Mouse (Mus musculus): ENCODE measurements around the gene Arntl. TPM values are rescaled to one million over a fixed set of nuclear protein-coding genes. Genes with fewer than 3 reads are reported as not detected.

The Arntl gene
- polyA plus RNA-seq, 1 experiment from 2014 or later, result 14.6 TPM

GRCm38 (mm10) chr7:113195271-113195670 is 12.0 kb upstream of the Arntl start:
- WGBS, result 63% methylated on average over 2 of the region's 2 CpGs
- H3K9ac ChIP-seq (replicated peaks; ENCODE audit: low read depth, low read length), result no peak overlapping the region
- H3K9me3 ChIP-seq (ENCODE audit: control insufficient read depth, low read depth, low read length), result 0 out of 2 replicates have a peak, but pooled peaks cover 3% of the 10 kb centered on the region
- ATAC-seq (ENCODE audit: insufficient number of reproducible peaks, insufficient read depth, low FRiP score, low read depth), result no peak
- no peak overlapping the region for H3K4me2 ChIP-seq (replicated peaks; ENCODE audit: low read depth, low read length)
- H3K4me1 ChIP-seq (ENCODE audit: control insufficient read depth, insufficient read depth, low read length), result peaks cover 7% of the 10 kb centered on the region; the same call in 1 of the 2 replicates
- no peaks in the 10 kb centered on the region for H3K36me3 ChIP-seq (ENCODE audit: control insufficient read depth, insufficient read depth, low read length)
- no peaks in the 10 kb centered on the region for H3K27me3 ChIP-seq (ENCODE audit: control insufficient read depth, insufficient read depth, low read length)
- H3K4me3 ChIP-seq (ENCODE audit: low read depth, low read length), result no peak overlapping the region
- no peak overlapping the region for H3K27ac ChIP-seq (ENCODE audit: low read length)

GRCm38 (mm10) chr7:113196171-113196570 is 11.1 kb upstream of the Arntl start:
- H3K27ac ChIP-seq (ENCODE audit: low read length), result no peak overlapping the region
- ATAC-seq (ENCODE audit: insufficient number of reproducible peaks, insufficient read depth, low FRiP score, low read depth), result no peak
- 78% methylated on average over 3 of the region's 3 CpGs for WGBS

GRCm38 (mm10) chr7:113197161-113197775 is 10.0 kb upstream of the Arntl start:
- WGBS, result 18% methylated on average over 10 of the region's 10 CpGs
- H3K27me3 ChIP-seq (ENCODE audit: control insufficient read depth, insufficient read depth, low read length), result no peaks in the 10 kb centered on the region
- no peak for ATAC-seq (ENCODE audit: insufficient number of reproducible peaks, insufficient read depth, low FRiP score, low read depth)
- no peak overlapping the region for H3K27ac ChIP-seq (ENCODE audit: low read length)
- 0 out of 2 replicates have a peak overlapping the region, but pooled peaks have one; percentile 7 for H3K4me2 ChIP-seq (replicated peaks; ENCODE audit: low read depth, low read length)
- H3K36me3 ChIP-seq (ENCODE audit: control insufficient read depth, insufficient read depth, low read length), result no peaks in the 10 kb centered on the region
- H3K9ac ChIP-seq (replicated peaks; ENCODE audit: low read depth, low read length), result no peak overlapping the region
- no peaks in the 10 kb centered on the region for H3K9me3 ChIP-seq (ENCODE audit: control insufficient read depth, low read depth, low read length)
- H3K4me3 ChIP-seq (ENCODE audit: low read depth, low read length), result no peak overlapping the region
- H3K4me1 ChIP-seq (ENCODE audit: control insufficient read depth, insufficient read depth, low read length), result peaks cover 7% of the 10 kb centered on the region; the same call in 1 of the 2 replicates

More at GRCm38 (mm10) chr7:113196171-113196570, 11.1 kb upstream of the Arntl start:
- Histone ChIP-seq H3K36me3 (ENCODE audit: control insufficient read depth, insufficient read depth, low read length) (no peaks in the 10 kb centered on the region), H3K4me1 (ENCODE audit: control insufficient read depth, insufficient read depth, low read length) (peaks cover 7% of the 10 kb centered on the region; the same call in 1 of the 2 replicates), H3K4me3 (ENCODE audit: low read depth, low read length) (no peak overlapping the region), H3K4me2 (replicated peaks; ENCODE audit: low read depth, low read length) (no peak overlapping the region), H3K9me3 (ENCODE audit: control insufficient read depth, low read depth, low read length) (no peaks in the 10 kb centered on the region), H3K27me3 (ENCODE audit: control insufficient read depth, insufficient read depth, low read length) (no peaks in the 10 kb centered on the region), H3K9ac (replicated peaks; ENCODE audit: low read depth, low read length) (no peak overlapping the region)

DNA sequence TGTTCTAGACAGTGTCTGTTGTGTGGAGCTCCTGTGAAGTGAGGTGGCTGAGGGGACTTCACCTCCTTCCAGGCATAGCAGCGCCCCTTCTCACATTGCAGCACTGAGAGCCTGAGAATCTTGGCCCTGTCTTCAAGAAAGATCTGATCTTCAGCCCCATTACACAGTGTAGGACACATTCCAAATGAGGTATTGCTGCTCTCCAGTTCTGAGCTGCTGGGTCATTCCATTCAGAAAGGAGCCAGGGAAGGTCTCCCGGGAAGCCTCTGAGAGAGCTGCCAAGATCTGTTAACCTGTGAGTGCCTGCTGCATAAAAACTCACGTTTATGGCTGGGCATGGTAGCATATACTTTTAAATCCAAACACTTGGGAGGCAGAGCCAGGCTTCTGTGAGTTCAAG is 5.7 kb upstream of the Arntl start:
- no peak for ATAC-seq (ENCODE audit: insufficient number of reproducible peaks, insufficient read depth, low FRiP score, low read depth)
- no peak overlapping the region for H3K27ac ChIP-seq (ENCODE audit: low read length)
- no peak overlapping the region for H3K4me3 ChIP-seq (ENCODE audit: low read depth, low read length)
- H3K9ac ChIP-seq (replicated peaks; ENCODE audit: low read depth, low read length), result no peak overlapping the region
- H3K27me3 ChIP-seq (ENCODE audit: control insufficient read depth, insufficient read depth, low read length), result no peaks in the 10 kb centered on the region
- peaks cover 7% of the 10 kb centered on the region; the same call in 1 of the 2 replicates for H3K4me1 ChIP-seq (ENCODE audit: control insufficient read depth, insufficient read depth, low read length)
- no peaks in the 10 kb centered on the region for H3K9me3 ChIP-seq (ENCODE audit: control insufficient read depth, low read depth, low read length)
- no peak overlapping the region for H3K4me2 ChIP-seq (replicated peaks; ENCODE audit: low read depth, low read length)
- H3K36me3 ChIP-seq (ENCODE audit: control insufficient read depth, insufficient read depth, low read length), result no peaks in the 10 kb centered on the region
- WGBS, result 36% methylated on average over 3 of the region's 3 CpGs

- WGBS, result under 1% methylated on average over 67 of the region's 98 CpGs
- peak overlapping the region; percentile 60; the same call in 1 of the 2 replicates for H3K9ac ChIP-seq (replicated peaks; ENCODE audit: low read depth, low read length)
- peak overlapping the region; percentile 62 for H3K4me2 ChIP-seq (replicated peaks; ENCODE audit: low read depth, low read length)
- H3K9me3 ChIP-seq (ENCODE audit: control insufficient read depth, low read depth, low read length), result no peaks in the 10 kb centered on the region
- no peaks in the 10 kb centered on the region for H3K36me3 ChIP-seq (ENCODE audit: control insufficient read depth, insufficient read depth, low read length)
- peaks cover 9% of the 10 kb centered on the region; the same call in 1 of the 2 replicates for H3K27me3 ChIP-seq (ENCODE audit: control insufficient read depth, insufficient read depth, low read length)
- peak overlapping the region; percentile 60 for H3K4me3 ChIP-seq (ENCODE audit: low read depth, low read length)
- H3K4me1 ChIP-seq (ENCODE audit: control insufficient read depth, insufficient read depth, low read length), result no peaks in the 10 kb centered on the region
- H3K27ac ChIP-seq (ENCODE audit: low read length), result peak overlapping the region; percentile 44; the same call in 1 of the 2 replicates
- peak; percentile 42 for ATAC-seq (ENCODE audit: insufficient number of reproducible peaks, insufficient read depth, low FRiP score, low read depth)
Observed at GRCm38 (mm10) chr7:113207471-113208387, 464 bp downstream of the Arntl start.

GRCm38 (mm10) chr7:113208388-113208753 is 1.1 kb downstream of the Arntl start:
- Histone ChIP-seq H3K4me2 (replicated peaks; ENCODE audit: low read depth, low read length) (peak overlapping the region; percentile 62), H3K4me1 (ENCODE audit: control insufficient read depth, insufficient read depth, low read length) (no peaks in the 10 kb centered on the region), H3K9ac (replicated peaks; ENCODE audit: low read depth, low read length) (no peak overlapping the region), H3K4me3 (ENCODE audit: low read depth, low read length) (peak overlapping the region; percentile 60), H3K27ac (ENCODE audit: low read length) (no peak overlapping the region), H3K27me3 (ENCODE audit: control insufficient read depth, insufficient read depth, low read length) (peaks cover 9% of the 10 kb centered on the region; the same call in 1 of the 2 replicates), H3K9me3 (ENCODE audit: control insufficient read depth, low read depth, low read length) (no peaks in the 10 kb centered on the region), H3K36me3 (ENCODE audit: control insufficient read depth, insufficient read depth, low read length) (no peaks in the 10 kb centered on the region)
- 2% methylated on average over 19 of the region's 19 CpGs for WGBS
- ATAC-seq (ENCODE audit: insufficient number of reproducible peaks, insufficient read depth, low FRiP score, low read depth), result no peak

DNA sequence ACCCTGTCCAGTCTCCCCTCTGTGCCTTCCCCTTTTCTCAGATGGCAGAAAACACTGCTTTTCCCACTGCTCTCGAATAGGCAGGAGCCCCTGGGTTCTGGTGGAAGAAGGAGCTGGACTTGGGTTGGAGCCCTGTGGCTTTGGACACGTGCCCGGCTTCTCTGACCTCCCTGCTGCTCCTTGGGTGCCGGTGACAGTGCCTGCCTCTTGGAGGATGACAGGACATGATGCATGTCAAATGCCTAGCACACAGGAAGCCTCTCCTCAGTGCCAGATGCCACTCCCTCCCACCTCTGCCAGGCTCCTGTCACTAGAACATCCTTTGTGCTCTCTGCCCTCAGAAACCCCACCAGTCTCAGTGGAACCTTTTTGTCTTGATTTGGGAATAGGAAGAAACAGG is 3.2 kb downstream of the Arntl start:
- H3K9me3 ChIP-seq (ENCODE audit: control insufficient read depth, low read depth, low read length), result no peaks in the 10 kb centered on the region
- no peak overlapping the region for H3K4me2 ChIP-seq (replicated peaks; ENCODE audit: low read depth, low read length)
- peaks cover 9% of the 10 kb centered on the region; the same call in 1 of the 2 replicates for H3K27me3 ChIP-seq (ENCODE audit: control insufficient read depth, insufficient read depth, low read length)
- no peak overlapping the region for H3K9ac ChIP-seq (replicated peaks; ENCODE audit: low read depth, low read length)
- 0 out of 2 replicates have a peak, but pooled peaks cover under 1% of the 10 kb centered on the region for H3K4me1 ChIP-seq (ENCODE audit: control insufficient read depth, insufficient read depth, low read length)
- no peak for ATAC-seq (ENCODE audit: insufficient number of reproducible peaks, insufficient read depth, low FRiP score, low read depth)
- 35% methylated on average over 4 of the region's 4 CpGs for WGBS
- no peak overlapping the region for H3K27ac ChIP-seq (ENCODE audit: low read length)
- H3K4me3 ChIP-seq (ENCODE audit: low read depth, low read length), result no peak overlapping the region
- no peaks in the 10 kb centered on the region for H3K36me3 ChIP-seq (ENCODE audit: control insufficient read depth, insufficient read depth, low read length)

All from stomach, embryonic 14.5 days (tissue).